Mouse (Mus musculus) hindbrain, embryonic 10.5 days (tissue): ENCODE results near the gene Spata6. TPM values are rescaled to one million over a fixed set of nuclear protein-coding genes. Genes with fewer than 3 reads are reported as not detected.

Source experiments
- DNase-seq: peaks from one replicate; pipeline ENCODE4 v3.0.0-alpha.2; 2017; ENCODE audit warnings: low spot score
- H3K27ac ChIP-seq: fragments of 300-500 bp; sonication (generic); 2 replicates; pipeline ENCODE4 v1.5.1; 2016; ENCODE audit warnings: mild to moderate bottlenecking, moderate library complexity
- H3K27me3 ChIP-seq: fragments of 300-500 bp; sonication (generic); 2 replicates; pipeline ENCODE4 v1.6.1; 2016; ENCODE audit warnings: mild to moderate bottlenecking; ENCODE audit not compliant: poor library complexity, insufficient read depth, severe bottlenecking
- H3K36me3 ChIP-seq: fragments of 300-500 bp; sonication (generic); 2 replicates; pipeline ENCODE4 v1.6.1; 2016; ENCODE audit warnings: mild to moderate bottlenecking, moderate library complexity
- H3K4me1 ChIP-seq: fragments of 300-500 bp; sonication (generic); replicated peaks from 2 replicates; pipeline ENCODE4 v1.6.1; 2016; ENCODE audit warnings: mild to moderate bottlenecking
- H3K4me3 ChIP-seq: fragments of 300-500 bp; sonication (generic); 2 replicates; pipeline ENCODE4 v1.5.1; 2016; ENCODE audit warnings: mild to moderate bottlenecking, moderate library complexity
- H3K9me3 ChIP-seq: fragments of 300-500 bp; sonication (generic); 2 replicates; pipeline ENCODE4 v1.6.1; 2016; ENCODE audit warnings: mild to moderate bottlenecking, moderate library complexity
- WGBS: fragments of 180-500 bp; shearing (Covaris S2); methylation state at CpG from one replicate; pipeline ENCODE4 v1.1.7; 2016; 5-methylcytosine and 5-hydroxymethylcytosine counted together
- polyA plus RNA-seq: library from polyadenylated mRNA; unstranded; fragments of >200 nt; fragmentation: Nextera tagmentation; extraction: Ambion mirVana; gene quantifications from 2 replicates; pipeline ENCODE4 v1.2.1, GENCODE M21; 2016

The Spata6 gene
- 27.6 and 29.1 TPM in 2 replicates for polyA plus RNA-seq

- Histone ChIP-seq H3K9me3 (no peaks in the 10 kb centered on the region), H3K4me3 (peak within 1 kb of the TSS; percentile 90), H3K4me1 (peaks cover 20% of the 10 kb centered on the region), H3K36me3 (no peaks in the 10 kb centered on the region), H3K27ac (peak within 1 kb of the TSS; percentile 91), H3K27me3 (no peaks in the 10 kb centered on the region)
- 1% methylated on average over 50 of the region's 50 CpGs for WGBS
- DNase-seq: peak; percentile 91
These were observed at the start of gene Spata6 for GRCm38 (mm10) chr4:111719776-111720661. Gene Spata6, plus strand, starts transcription at chr4:111719984.

GRCm38 (mm10) chr4:111670566-111671421 is 49.0 kb upstream of the Spata6 start:
- H3K27ac ChIP-seq: 0 out of 2 replicates have a peak overlapping the region, but pooled peaks have one; percentile 14
- WGBS: 40% methylated on average over 12 of the region's 12 CpGs
- no peaks in the 10 kb centered on the region for H3K27me3 ChIP-seq
- no peak for DNase-seq
- no peaks in the 10 kb centered on the region for H3K36me3 ChIP-seq
- peaks cover 10% of the 10 kb centered on the region for H3K4me1 ChIP-seq
- no peaks in the 10 kb centered on the region for H3K9me3 ChIP-seq
- H3K4me3 ChIP-seq: no peak overlapping the region

DNA sequence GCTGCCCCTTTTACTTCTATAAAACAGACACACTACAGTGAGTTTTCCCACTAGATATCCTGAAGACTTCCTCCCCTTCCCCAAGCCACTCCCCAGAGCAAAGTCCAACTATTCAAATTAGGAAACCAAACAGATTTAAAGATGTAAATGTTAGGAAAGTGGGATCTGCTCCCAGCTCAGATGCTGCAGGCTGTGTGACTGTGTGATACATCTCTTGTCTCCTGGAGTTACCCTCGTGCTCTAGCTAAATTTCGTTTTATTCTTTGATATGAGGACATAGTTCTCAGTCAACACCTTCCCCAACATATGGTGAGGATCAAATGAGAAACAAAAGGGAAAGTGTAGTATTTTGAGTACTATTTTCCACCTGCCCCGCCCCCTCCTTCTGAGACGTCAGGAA is 48.3 kb upstream of the Spata6 start:
- Histone ChIP-seq H3K36me3 (no peaks in the 10 kb centered on the region), H3K4me3 (no peak overlapping the region), H3K9me3 (no peaks in the 10 kb centered on the region), H3K27ac (0 out of 2 replicates have a peak overlapping the region, but pooled peaks have one; percentile 14), H3K4me1 (peaks cover 10% of the 10 kb centered on the region), H3K27me3 (no peaks in the 10 kb centered on the region)
- no peak for DNase-seq
- 66% methylated on average over 4 of the region's 4 CpGs for WGBS

DNA sequence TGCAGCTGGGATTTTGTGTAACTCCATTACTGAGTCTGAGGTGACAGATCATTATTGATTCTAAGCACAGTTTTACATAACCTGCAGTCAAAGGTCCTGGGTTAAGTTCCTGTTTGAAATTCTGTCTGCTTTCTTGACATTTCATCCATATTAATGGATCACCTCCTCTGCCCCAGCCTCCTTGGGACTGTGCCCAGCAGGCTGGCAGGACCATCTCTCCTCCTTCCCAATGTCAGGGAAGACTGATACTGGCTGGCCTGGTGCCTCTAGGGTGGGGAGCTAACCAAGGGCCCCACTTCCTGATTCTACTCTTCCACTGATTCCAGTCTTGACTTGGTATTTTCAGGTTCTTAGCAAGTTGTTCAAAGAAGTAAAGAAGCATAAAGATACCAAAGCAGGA is 45.9 kb upstream of the Spata6 start:
- H3K9me3 ChIP-seq: no peaks in the 10 kb centered on the region
- H3K27ac ChIP-seq: no peak overlapping the region
- H3K4me1 ChIP-seq: peaks cover 10% of the 10 kb centered on the region
- no peak overlapping the region for H3K4me3 ChIP-seq
- H3K27me3 ChIP-seq: no peaks in the 10 kb centered on the region
- H3K36me3 ChIP-seq: no peaks in the 10 kb centered on the region
- no peak for DNase-seq

DNA sequence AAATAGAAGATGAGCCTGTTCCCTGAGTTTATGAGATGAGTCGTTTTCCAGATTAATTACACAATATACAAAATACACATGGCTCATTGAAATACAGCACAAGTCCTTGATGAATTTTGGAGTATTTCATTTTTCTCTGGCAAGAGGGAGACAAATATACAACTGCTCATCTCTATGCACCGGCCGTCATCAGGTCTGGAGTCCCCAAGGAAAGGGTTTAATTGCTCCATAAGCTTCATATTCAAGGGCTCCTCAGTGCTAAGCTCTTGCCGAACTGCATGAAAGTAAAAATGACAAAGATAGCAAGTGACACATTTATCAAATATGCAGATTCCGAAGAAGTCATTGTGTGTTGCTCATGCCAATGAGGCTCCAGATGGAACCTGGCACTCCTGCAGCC is 37.9 kb upstream of the Spata6 start:
- Histone ChIP-seq H3K27ac (no peak overlapping the region), H3K4me3 (no peak overlapping the region)
- 88% methylated on average over 5 of the region's 5 CpGs for WGBS

DNA sequence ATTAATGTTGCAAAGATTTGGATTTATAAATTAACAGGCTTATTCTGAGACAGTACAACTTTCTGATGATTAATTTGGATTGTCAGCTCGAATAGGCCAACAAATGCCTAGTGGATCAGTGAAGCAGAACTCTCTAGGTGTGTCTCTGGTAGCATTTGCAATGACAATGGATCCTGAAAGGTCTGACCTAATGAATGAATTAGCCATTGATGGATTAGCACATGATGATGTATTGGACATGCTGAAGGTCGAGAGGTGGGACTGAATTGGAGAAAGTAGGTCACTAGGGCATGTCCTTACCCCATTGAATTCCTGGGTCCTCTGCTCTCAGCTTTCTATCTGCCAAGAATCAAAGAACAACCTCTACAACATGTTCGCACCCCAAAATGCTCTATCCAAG is 37.0 kb upstream of the Spata6 start:
- H3K4me1 ChIP-seq: no peaks in the 10 kb centered on the region; the same call in 1 of the 2 replicates
- H3K27ac ChIP-seq: no peak overlapping the region
- no peaks in the 10 kb centered on the region for H3K36me3 ChIP-seq
- no peaks in the 10 kb centered on the region for H3K9me3 ChIP-seq
- H3K27me3 ChIP-seq: no peaks in the 10 kb centered on the region
- DNase-seq: no peak
- 84% methylated on average over 3 of the region's 3 CpGs for WGBS
- H3K4me3 ChIP-seq: no peak overlapping the region

More for the DNA sequence above, 37.9 kb upstream of the Spata6 start:
- H3K27me3 ChIP-seq: no peaks in the 10 kb centered on the region
- H3K9me3 ChIP-seq: no peaks in the 10 kb centered on the region
- no peaks in the 10 kb centered on the region for H3K36me3 ChIP-seq
- DNase-seq: no peak
- H3K4me1 ChIP-seq: no peaks in the 10 kb centered on the region; the same call in 1 of the 2 replicates

- Histone ChIP-seq H3K36me3 (no peaks in the 10 kb centered on the region), H3K4me3 (no peak overlapping the region), H3K9me3 (no peaks in the 10 kb centered on the region), H3K27ac (no peak overlapping the region), H3K4me1 (no peaks in the 10 kb centered on the region; the same call in 1 of the 2 replicates), H3K27me3 (no peaks in the 10 kb centered on the region)
- 90% methylated on average over 5 of the region's 5 CpGs for WGBS
- DNase-seq: no peak
These were observed 35.9 kb upstream of the Spata6 start for GRCm38 (mm10) chr4:111683843-111684242.

GRCm38 (mm10) chr4:111685951-111686350 is 33.8 kb upstream of the Spata6 start:
- 66% methylated on average over 2 of the region's 2 CpGs for WGBS
- H3K4me1 ChIP-seq: no peaks in the 10 kb centered on the region; the same call in 1 of the 2 replicates
- H3K27ac ChIP-seq: no peak overlapping the region
- H3K9me3 ChIP-seq: no peaks in the 10 kb centered on the region
- H3K36me3 ChIP-seq: no peaks in the 10 kb centered on the region
- no peaks in the 10 kb centered on the region for H3K27me3 ChIP-seq
- H3K4me3 ChIP-seq: no peak overlapping the region
- DNase-seq: no peak

- DNase-seq: peak; percentile 60
- Histone ChIP-seq H3K36me3 (no peaks in the 10 kb centered on the region), H3K9me3 (no peaks in the 10 kb centered on the region), H3K27me3 (no peaks in the 10 kb centered on the region), H3K27ac (peak overlapping the region; percentile 67; the same call in 1 of the 2 replicates), H3K4me3 (peak overlapping the region; percentile 37), H3K4me1 (no peaks in the 10 kb centered on the region; the same call in 1 of the 2 replicates)
- WGBS: 9% methylated on average over 9 of the region's 9 CpGs
These were observed 32.8 kb upstream of the Spata6 start for GRCm38 (mm10) chr4:111686951-111687350.

DNA sequence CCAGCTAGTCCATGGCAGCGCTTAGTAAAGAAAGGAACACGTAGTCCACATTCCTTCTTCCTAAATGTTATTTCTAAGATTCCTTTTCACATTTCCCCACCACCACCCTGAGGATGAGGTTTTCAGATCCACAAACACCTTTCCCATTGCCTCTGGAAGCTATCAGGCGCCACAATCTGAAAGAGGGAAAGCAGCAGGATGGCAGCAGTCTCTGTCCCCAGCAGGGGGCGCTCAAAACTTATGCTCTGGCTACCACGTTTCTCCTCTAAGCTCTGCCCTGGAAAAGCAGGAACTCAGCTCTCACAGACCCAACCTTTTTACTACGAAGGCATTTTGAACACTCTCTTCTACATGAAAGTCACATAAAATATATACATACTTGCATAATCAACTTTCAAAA is 32.2 kb upstream of the Spata6 start:
- no peaks in the 10 kb centered on the region; the same call in 1 of the 2 replicates for H3K4me1 ChIP-seq
- peak; percentile 84 for DNase-seq
- 20% methylated on average over 6 of the region's 6 CpGs for WGBS
- no peaks in the 10 kb centered on the region for H3K36me3 ChIP-seq
- H3K27me3 ChIP-seq: no peaks in the 10 kb centered on the region
- no peaks in the 10 kb centered on the region for H3K9me3 ChIP-seq
- H3K27ac ChIP-seq: no peak overlapping the region
- H3K4me3 ChIP-seq: peak overlapping the region; percentile 37; the same call in 1 of the 2 replicates

- no peak overlapping the region for H3K27ac ChIP-seq
- WGBS: 81% methylated on average over 5 of the region's 5 CpGs
These were observed 28.7 kb upstream of the Spata6 start for GRCm38 (mm10) chr4:111691057-111691543.

DNA sequence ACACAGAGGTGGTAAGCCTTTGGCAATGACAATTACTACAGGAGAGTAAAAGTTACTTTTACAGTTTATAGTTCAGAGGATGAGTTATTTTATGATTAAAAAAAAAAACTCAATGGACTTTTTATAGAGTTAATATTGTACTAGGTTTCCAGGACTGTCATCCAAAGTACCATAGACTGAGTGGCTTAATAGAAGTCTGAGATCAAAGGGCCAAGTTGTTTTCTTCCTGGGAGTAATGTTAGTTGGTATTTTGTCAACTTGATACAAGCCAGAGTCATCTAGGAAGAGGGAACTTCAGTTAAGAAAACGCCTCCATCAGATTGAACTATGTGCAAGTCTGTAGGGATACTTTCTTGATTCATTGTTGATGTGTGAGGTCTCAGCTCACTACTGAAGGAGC is 18.4 kb upstream of the Spata6 start:
- 81% methylated on average over 1 of the region's 1 CpGs for WGBS
- no peak overlapping the region for H3K27ac ChIP-seq
- H3K36me3 ChIP-seq: no peaks in the 10 kb centered on the region
- no peak for DNase-seq
- no peaks in the 10 kb centered on the region for H3K27me3 ChIP-seq
- no peak overlapping the region for H3K4me3 ChIP-seq
- no peaks in the 10 kb centered on the region for H3K4me1 ChIP-seq
- H3K9me3 ChIP-seq: no peaks in the 10 kb centered on the region

More at GRCm38 (mm10) chr4:111691057-111691543, 28.7 kb upstream of the Spata6 start:
- H3K4me3 ChIP-seq: no peak overlapping the region
- H3K4me1 ChIP-seq: no peaks in the 10 kb centered on the region; the same call in 1 of the 2 replicates
- no peaks in the 10 kb centered on the region for H3K27me3 ChIP-seq
- no peaks in the 10 kb centered on the region for H3K9me3 ChIP-seq
- no peak for DNase-seq
- no peaks in the 10 kb centered on the region for H3K36me3 ChIP-seq
